Mouse (Mus musculus) midbrain, embryonic 13.5 days (tissue): ENCODE results near the gene Ly6g6d. TPM values are rescaled to one million over a fixed set of nuclear protein-coding genes. Genes with fewer than 3 reads are reported as not detected.

Experiments
- ATAC-seq: fragments of 200-750 bp; cut with Nextera tagmentation; 2 replicates; pipeline ENCODE4 v1.8.0; 2017; ENCODE audit warnings: mild to moderate bottlenecking, moderate TSS enrichment, moderate library complexity
- H3K27ac ChIP-seq: fragments of 300-500 bp; sonication (generic); 2 replicates; pipeline ENCODE4 v1.5.1; 2015; ENCODE audit warnings: inconsistent platforms, mild to moderate bottlenecking, moderate library complexity
- H3K27me3 ChIP-seq: fragments of 300-500 bp; sonication (generic); 2 replicates; pipeline ENCODE4 v1.6.1; 2015; ENCODE audit warnings: mild to moderate bottlenecking, inconsistent platforms
- H3K36me3 ChIP-seq: fragments of 300-500 bp; sonication (generic); 2 replicates; pipeline ENCODE4 v1.6.1; 2015; ENCODE audit warnings: mild to moderate bottlenecking, inconsistent platforms
- H3K4me1 ChIP-seq: fragments of 300-500 bp; sonication (generic); replicated peaks from 2 replicates; pipeline ENCODE4 v1.6.1; 2015; ENCODE audit warnings: inconsistent platforms
- H3K4me2 ChIP-seq: fragments of 300-500 bp; sonication (generic); replicated peaks from 2 replicates; pipeline ENCODE4 v1.6.1; 2015; ENCODE audit warnings: moderate library complexity, mild to moderate bottlenecking, inconsistent platforms
- H3K4me3 ChIP-seq: fragments of 300-500 bp; sonication (generic); replicated peaks from 2 replicates; pipeline ENCODE4 v1.5.1; 2015; ENCODE audit warnings: mild to moderate bottlenecking, inconsistent platforms
- H3K9ac ChIP-seq: fragments of 300-500 bp; sonication (generic); replicated peaks from 2 replicates; pipeline ENCODE4 v1.6.1; 2015; ENCODE audit warnings: mild to moderate bottlenecking, inconsistent platforms
- H3K9me3 ChIP-seq: fragments of 300-500 bp; sonication (generic); 2 replicates; pipeline ENCODE4 v1.6.1; 2016; ENCODE audit warnings: mild to moderate bottlenecking, inconsistent platforms
- WGBS: fragments of 180-500 bp; shearing (Covaris S2); methylation state at CpG from one replicate; pipeline ENCODE4 v1.1.7; 2015; 5-methylcytosine and 5-hydroxymethylcytosine counted together
- polyA plus RNA-seq: library from polyadenylated mRNA; unstranded; fragments of >200 nt; fragmentation: Nextera tagmentation; extraction: Ambion mirVana; gene quantifications from 2 replicates; pipeline ENCODE4 v1.2.1, GENCODE M21; 2015

The Ly6g6d gene
- polyA plus RNA-seq, 1 experiment from 2014 or later: 1.9 TPM

- 0 out of 2 replicates have a peak overlapping the region, but pooled peaks have one; percentile 14 for H3K9ac ChIP-seq
- H3K4me2 ChIP-seq: no peak overlapping the region
- no peak for ATAC-seq
- no peak overlapping the region for H3K4me3 ChIP-seq
- no peaks in the 10 kb centered on the region for H3K9me3 ChIP-seq
- no peaks in the 10 kb centered on the region for H3K27me3 ChIP-seq
- peaks cover 20% of the 10 kb centered on the region for H3K4me1 ChIP-seq
- H3K27ac ChIP-seq: no peak overlapping the region
- 71% methylated on average over 6 of the region's 6 CpGs for WGBS
- no peaks in the 10 kb centered on the region for H3K36me3 ChIP-seq
Observed at GRCm38 (mm10) chr17:35080248-35080647, 2.4 kb upstream of the Ly6g6d start.

- no peaks in the 10 kb centered on the region for H3K36me3 ChIP-seq
- H3K27me3 ChIP-seq: no peaks in the 10 kb centered on the region
- H3K9ac ChIP-seq: 0 out of 2 replicates have a peak overlapping the region, but pooled peaks have one; percentile 14
- 69% methylated on average over 9 of the region's 9 CpGs for WGBS
- peaks cover 20% of the 10 kb centered on the region for H3K4me1 ChIP-seq
- H3K27ac ChIP-seq: no peak overlapping the region
- no peak overlapping the region for H3K4me3 ChIP-seq
- H3K4me2 ChIP-seq: no peak overlapping the region
- no peak for ATAC-seq
- H3K9me3 ChIP-seq: no peaks in the 10 kb centered on the region
Observed at GRCm38 (mm10) chr17:35079778-35080177, 1.9 kb upstream of the Ly6g6d start.

- peak overlapping the region; percentile 46 for H3K4me2 ChIP-seq
- H3K4me3 ChIP-seq: peak overlapping the region; percentile 21; the same call in 1 of the 2 replicates
- peak overlapping the region; percentile 37; the same call in 1 of the 2 replicates for H3K9ac ChIP-seq
- peaks cover 20% of the 10 kb centered on the region for H3K4me1 ChIP-seq
- ATAC-seq: 0 out of 2 replicates have a peak, but pooled peaks have one; percentile 24
- H3K27ac ChIP-seq: no peak overlapping the region
- no peaks in the 10 kb centered on the region for H3K36me3 ChIP-seq
- H3K27me3 ChIP-seq: no peaks in the 10 kb centered on the region
- WGBS: 35% methylated on average over 2 of the region's 2 CpGs
- no peaks in the 10 kb centered on the region for H3K9me3 ChIP-seq
Observed at GRCm38 (mm10) chr17:35077285-35077684, 580 bp downstream of the Ly6g6d start.

- H3K27ac ChIP-seq: no peak within 1 kb of the TSS
Observed at GRCm38 (mm10) chr17:35076507-35077176, 1.2 kb downstream of the Ly6g6d start, which contains the start of gene Ly6g6e. Ly6g6e (plus strand) TSS chr17:35076902.

GRCm38 (mm10) chr17:35074097-35074496 lies 3.8 kb downstream of the Ly6g6d start:
- no peaks in the 10 kb centered on the region for H3K36me3 ChIP-seq
- ATAC-seq: no peak
- 56% methylated on average over 17 of the region's 17 CpGs for WGBS
- no peak overlapping the region for H3K4me3 ChIP-seq
- peaks cover 20% of the 10 kb centered on the region for H3K4me1 ChIP-seq
- H3K27me3 ChIP-seq: 0 out of 2 replicates have a peak, but pooled peaks cover 3% of the 10 kb centered on the region
- H3K9ac ChIP-seq: no peak overlapping the region
- no peak overlapping the region for H3K4me2 ChIP-seq
- no peaks in the 10 kb centered on the region for H3K9me3 ChIP-seq
- H3K27ac ChIP-seq: no peak overlapping the region

More at GRCm38 (mm10) chr17:35076507-35077176, 1.2 kb downstream of the Ly6g6d start, which contains the start of gene Ly6g6e:
- H3K4me2 ChIP-seq: peak within 1 kb of the TSS; percentile 46
- 0 out of 2 replicates have a peak, but pooled peaks have one; percentile 45 for ATAC-seq
- H3K9me3 ChIP-seq: no peaks in the 10 kb centered on the region
- H3K36me3 ChIP-seq: no peaks in the 10 kb centered on the region
- H3K9ac ChIP-seq: peak within 1 kb of the TSS; percentile 37; the same call in 1 of the 2 replicates
- peak within 1 kb of the TSS; percentile 21 for H3K4me3 ChIP-seq
- H3K27me3 ChIP-seq: no peaks in the 10 kb centered on the region
- WGBS: 42% methylated on average over 10 of the region's 10 CpGs
- peaks cover 20% of the 10 kb centered on the region for H3K4me1 ChIP-seq

DNA sequence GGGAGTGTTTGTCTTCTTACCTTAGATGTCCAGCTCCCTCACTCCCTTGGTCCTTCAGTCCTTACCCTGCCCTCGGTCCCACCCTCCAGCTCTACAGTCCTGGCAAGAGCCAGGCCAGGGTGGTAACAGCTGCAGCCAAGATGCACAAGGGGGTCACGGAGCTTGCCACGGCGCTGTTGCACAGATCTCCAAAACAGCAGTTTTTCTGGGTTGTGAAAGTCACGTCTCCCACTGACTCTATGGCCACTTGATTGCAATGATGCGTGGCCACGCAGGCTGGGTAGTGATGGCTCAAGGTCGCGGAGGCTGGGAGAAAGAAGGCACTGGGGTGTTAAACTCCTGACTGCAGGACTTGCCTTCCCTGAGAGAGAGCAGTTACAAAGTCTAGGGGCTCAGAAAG lies 6.4 kb downstream of the Ly6g6d start:
- no peak for ATAC-seq

DNA sequence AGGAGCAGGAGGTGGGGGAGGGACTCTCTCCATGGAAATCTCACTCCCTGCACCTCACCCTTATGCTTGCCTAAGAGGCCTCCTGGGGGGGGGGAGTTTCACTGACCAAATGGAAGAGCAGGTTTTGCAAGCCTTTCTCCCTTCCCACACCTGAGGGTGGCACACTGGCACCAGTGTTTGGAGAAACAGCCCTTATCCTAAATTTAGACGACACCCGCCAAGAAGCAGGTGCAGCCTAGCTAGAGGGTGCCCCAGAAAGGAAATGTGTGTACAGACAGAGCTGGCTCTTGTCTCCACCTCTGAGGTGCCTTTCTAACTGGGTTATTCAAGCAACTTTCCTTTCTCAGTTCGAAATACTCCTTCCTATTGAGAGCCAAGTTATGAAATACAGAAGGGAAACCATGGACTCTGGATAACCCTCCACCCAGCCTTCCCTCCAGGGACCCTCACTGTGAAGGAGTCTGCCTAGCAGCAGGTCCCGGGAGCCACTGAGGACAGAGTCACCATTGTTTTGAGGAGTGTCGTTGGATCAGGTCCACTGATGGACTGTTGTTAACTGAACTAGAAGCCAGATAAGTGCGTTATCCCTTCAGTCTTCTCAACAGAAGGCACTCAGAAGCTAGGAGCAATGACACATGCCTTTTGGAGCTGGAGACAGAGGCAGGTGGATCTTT lies 7.2 kb downstream of the Ly6g6d start:
- 64% methylated on average over 6 of the region's 6 CpGs for WGBS
- ATAC-seq: no peak

More for the DNA sequence above, 6.4 kb downstream of the Ly6g6d start:
- Histone ChIP-seq H3K4me2 (no peak overlapping the region), H3K4me3 (no peak overlapping the region), H3K4me1 (peaks cover 2% of the 10 kb centered on the region; the same call in 1 of the 2 replicates), H3K27ac (no peak overlapping the region), H3K9me3 (no peaks in the 10 kb centered on the region), H3K9ac (no peak overlapping the region), H3K36me3 (no peaks in the 10 kb centered on the region), H3K27me3 (peaks cover 12% of the 10 kb centered on the region)
- 88% methylated on average over 9 of the region's 9 CpGs for WGBS

GRCm38 (mm10) chr17:35068213-35068914 lies 9.5 kb downstream of the Ly6g6d start:
- H3K4me2 ChIP-seq: no peak overlapping the region
- H3K36me3 ChIP-seq: peaks cover 4% of the 10 kb centered on the region; the same call in 1 of the 2 replicates
- 88% methylated on average over 17 of the region's 17 CpGs for WGBS
- H3K4me3 ChIP-seq: no peak overlapping the region
- no peak for ATAC-seq
- H3K9me3 ChIP-seq: no peaks in the 10 kb centered on the region
- peaks cover 39% of the 10 kb centered on the region for H3K27me3 ChIP-seq
- H3K27ac ChIP-seq: no peak overlapping the region
- peaks cover 20% of the 10 kb centered on the region for H3K4me1 ChIP-seq
- H3K9ac ChIP-seq: no peak overlapping the region

More for the DNA sequence above, 7.2 kb downstream of the Ly6g6d start:
- no peaks in the 10 kb centered on the region for H3K9me3 ChIP-seq
- H3K4me3 ChIP-seq: no peak overlapping the region
- H3K4me2 ChIP-seq: no peak overlapping the region
- H3K9ac ChIP-seq: no peak overlapping the region
- H3K4me1 ChIP-seq: peaks cover 4% of the 10 kb centered on the region
- H3K27me3 ChIP-seq: peaks cover 20% of the 10 kb centered on the region
- H3K36me3 ChIP-seq: no peaks in the 10 kb centered on the region
- no peak overlapping the region for H3K27ac ChIP-seq

GRCm38 (mm10) chr17:35066084-35066483 lies 11.8 kb downstream of the Ly6g6d start, which contains the start of gene Mpig6b:
Mpig6b (minus strand) TSS chr17:35066184.
- Histone ChIP-seq H3K4me1 (peaks cover 27% of the 10 kb centered on the region), H3K9me3 (no peaks in the 10 kb centered on the region), H3K27ac (no peak within 1 kb of the TSS), H3K36me3 (peaks cover 23% of the 10 kb centered on the region), H3K4me3 (peak within 1 kb of the TSS; percentile 27), H3K9ac (peak within 1 kb of the TSS; percentile 48), H3K4me2 (peak within 1 kb of the TSS; percentile 50), H3K27me3 (peaks cover 45% of the 10 kb centered on the region)
- 45% methylated on average over 10 of the region's 10 CpGs for WGBS
- ATAC-seq: no peak

DNA sequence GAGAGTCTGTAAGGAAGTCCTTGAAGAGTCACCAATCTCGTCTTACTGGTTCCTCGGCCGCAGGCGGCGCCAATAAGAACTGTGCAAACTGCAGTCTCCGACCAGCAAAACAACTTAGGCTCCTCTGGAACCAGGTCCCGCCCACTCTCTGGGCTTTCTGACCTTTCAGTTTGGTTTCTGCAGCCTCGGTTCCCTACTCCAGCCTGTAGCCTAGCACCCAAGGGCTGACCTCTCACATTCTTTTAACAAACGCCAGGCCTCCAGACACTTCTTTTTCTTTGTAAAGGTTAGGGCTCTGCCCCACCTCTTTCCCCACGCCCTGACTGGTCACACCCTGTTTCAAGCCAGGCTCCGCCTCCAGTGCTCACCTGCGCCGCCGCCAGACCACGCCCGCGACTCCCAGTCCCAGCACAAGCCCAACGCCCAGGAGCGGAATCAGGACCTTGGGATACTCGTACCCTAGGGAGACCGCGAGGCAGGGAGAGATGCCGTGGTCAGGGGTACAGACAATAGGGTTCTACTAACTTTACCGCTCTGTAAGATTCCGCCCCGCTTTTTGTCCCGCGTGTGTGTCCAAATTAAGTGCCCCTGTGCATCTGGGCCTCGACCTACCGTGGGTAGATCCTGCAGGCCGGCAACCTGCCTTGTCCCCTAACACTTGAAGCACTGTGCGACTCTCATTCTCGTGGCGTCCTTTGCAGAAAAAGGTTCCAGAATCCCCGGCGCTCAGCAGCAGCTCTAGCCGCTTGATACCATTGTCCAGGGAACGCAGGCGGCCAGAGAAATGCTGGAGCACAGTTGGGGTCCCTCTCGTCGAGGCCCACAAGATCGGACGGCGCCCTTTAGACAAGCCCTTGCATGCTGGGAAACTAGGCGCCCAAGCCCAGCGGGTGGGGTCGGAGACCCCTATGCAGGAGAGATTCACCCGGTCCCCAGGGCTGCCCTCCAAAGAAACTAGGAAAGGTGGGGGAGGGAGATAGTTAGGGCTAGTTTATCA lies 12.6 kb downstream of the Ly6g6d start, which contains the start of gene Ly6g6c:
Gene Ly6g6c (plus strand): TSS at position 438 of the 997 bp plus-strand sequence.
- H3K4me3 ChIP-seq: peak within 1 kb of the TSS; percentile 27
- 2% methylated on average over 48 of the region's 48 CpGs for WGBS
- no peak within 1 kb of the TSS for H3K27ac ChIP-seq
- peaks cover 35% of the 10 kb centered on the region for H3K4me1 ChIP-seq
- H3K27me3 ChIP-seq: peaks cover 45% of the 10 kb centered on the region
- ATAC-seq: peak; percentile 25; the same call in 1 of the 2 replicates
- peaks cover 30% of the 10 kb centered on the region for H3K36me3 ChIP-seq
- peak within 1 kb of the TSS; percentile 48 for H3K9ac ChIP-seq
- no peaks in the 10 kb centered on the region for H3K9me3 ChIP-seq
- H3K4me2 ChIP-seq: peak within 1 kb of the TSS; percentile 50
